Mouse (Mus musculus): ENCODE results near the gene 9130213A22Rik. TPM values are rescaled to one million over a fixed set of nuclear protein-coding genes. Genes with fewer than 3 reads are reported as not detected.
A peak's percentile ranks its signal among the peaks of the same experiment; 100 is the strongest.
"Not testable (repeated sequence)": the region's sequence is repeated elsewhere in the genome, so short reads cannot be mapped to it uniquely, and the experiment has no call there.

Gene 9130213A22Rik
- polyA plus RNA-seq, 1 experiment, result not detected

DNA sequence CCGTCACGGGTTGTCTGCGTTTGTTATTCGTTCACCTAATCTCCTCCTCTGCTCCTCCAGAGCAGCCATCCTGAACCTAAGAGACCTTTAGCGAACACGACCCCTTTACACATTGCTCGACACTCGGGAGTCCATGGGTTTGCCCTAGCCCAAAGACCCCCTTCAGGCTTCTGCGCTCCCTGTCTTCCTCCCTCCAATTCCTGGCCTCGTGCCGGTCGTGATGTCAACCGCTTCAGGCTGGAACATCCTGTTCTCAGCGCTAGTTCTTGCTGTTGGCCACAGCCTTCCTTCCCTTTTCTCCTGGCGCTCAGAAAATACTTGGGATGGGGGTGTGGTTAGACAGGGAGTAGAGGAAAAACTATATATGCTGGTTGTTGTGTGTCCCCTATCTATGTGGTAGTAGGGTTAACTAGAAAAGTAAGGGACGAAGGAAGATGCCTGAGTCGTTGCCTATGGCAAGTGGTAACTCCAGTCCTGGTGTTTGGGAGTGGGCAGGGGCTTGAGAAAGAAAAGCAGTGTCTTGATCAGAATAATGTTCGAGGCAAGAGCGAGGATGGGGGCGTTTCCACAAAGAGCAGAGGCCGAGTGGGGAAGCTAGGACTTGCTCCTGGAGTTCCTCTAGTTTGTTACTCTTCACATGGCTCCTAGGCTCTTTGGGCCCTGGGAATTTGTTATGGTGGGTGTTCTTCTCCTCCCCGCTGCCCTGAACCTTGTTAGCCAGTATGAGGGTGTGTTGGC lies 23.0 kb downstream of the 9130213A22Rik start:
- peak overlapping the region; percentile 65 for H3K4me3 ChIP-seq (replicated peaks)
- no peaks in the 10 kb centered on the region for H3K27me3 ChIP-seq (ENCODE audit: control insufficient read depth)
- H3K36me3 ChIP-seq (ENCODE audit: control insufficient read depth), result peaks cover 39% of the 10 kb centered on the region
- no peaks in the 10 kb centered on the region for H3K9me3 ChIP-seq (ENCODE audit: control insufficient read depth, low read length)
- peaks cover 65% of the 10 kb centered on the region for H3K4me1 ChIP-seq (ENCODE audit: control insufficient read depth)
- TF ChIP-seq GATA1 (IDR thresholded peaks at IDR 0.05; ENCODE audit: low read length), result no peak
- TF ChIP-seq TAL1 (IDR thresholded peaks at IDR 0.05; ENCODE audit: low read length), result no peak

DNA sequence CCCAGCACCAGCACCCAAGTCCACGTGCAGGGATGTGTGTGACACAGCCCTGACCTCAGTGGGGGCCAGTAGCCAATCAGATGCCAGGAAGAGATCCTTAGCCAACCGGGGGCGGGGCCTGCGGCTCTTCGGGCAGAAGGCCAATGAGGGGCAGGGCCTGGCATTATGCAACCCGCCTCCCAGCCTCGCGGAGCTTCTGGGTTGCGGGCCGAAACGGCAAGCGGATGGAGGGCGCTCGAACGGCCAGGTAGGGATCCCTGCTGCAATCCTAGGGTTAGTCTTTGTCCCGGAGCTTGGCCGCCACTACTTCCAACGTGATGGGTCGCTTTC lies 23.7 kb downstream of the 9130213A22Rik start:
- H3K36me3 ChIP-seq (ENCODE audit: control insufficient read depth), result peaks cover 33% of the 10 kb centered on the region
- H3K27me3 ChIP-seq (ENCODE audit: control insufficient read depth), result no peaks in the 10 kb centered on the region
- H3K4me3 ChIP-seq (replicated peaks), result peak overlapping the region; percentile 65
- no peak for TF ChIP-seq TAL1 (IDR thresholded peaks at IDR 0.05; ENCODE audit: low read length)
- no peak for TF ChIP-seq GATA1 (IDR thresholded peaks at IDR 0.05; ENCODE audit: low read length)
- peaks cover 70% of the 10 kb centered on the region for H3K4me1 ChIP-seq (ENCODE audit: control insufficient read depth)
- H3K9me3 ChIP-seq (ENCODE audit: control insufficient read depth, low read length), result no peaks in the 10 kb centered on the region

DNA sequence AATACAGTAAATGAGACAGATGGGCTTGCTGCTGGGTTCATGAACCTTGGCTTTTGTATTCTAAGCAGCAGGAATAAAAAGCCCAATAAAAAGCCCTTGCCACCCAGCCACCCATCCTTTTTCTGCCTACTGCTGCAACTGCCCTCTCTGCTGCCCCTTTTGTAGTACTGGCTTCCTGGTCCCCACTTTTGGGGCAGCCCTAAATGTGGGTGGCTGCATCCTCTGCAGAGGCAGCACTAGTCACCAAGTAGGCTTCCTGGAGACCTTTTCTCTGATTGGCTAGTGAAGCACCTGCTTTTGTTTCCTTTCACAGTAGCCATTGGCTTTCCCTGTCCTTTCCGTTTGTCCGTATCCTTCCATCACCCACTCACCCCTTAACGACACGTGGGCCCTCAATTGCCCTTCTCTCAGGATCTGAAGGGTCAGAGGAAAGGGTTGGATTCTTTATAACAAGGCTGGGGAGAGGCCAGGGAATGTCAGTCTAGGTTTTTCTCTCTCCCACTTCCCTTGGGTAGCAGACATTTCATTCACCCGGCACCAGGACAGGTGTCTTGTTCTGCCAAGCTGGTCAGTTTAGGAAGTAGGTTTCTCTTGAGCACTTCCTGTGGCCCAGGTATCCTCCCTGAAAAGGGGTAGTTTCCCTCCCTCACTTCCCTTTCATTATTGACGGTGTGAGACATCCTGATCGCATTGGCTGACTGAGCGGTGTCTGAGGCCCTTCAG lies 24.2 kb downstream of the 9130213A22Rik start:
- H3K4me1 ChIP-seq (ENCODE audit: control insufficient read depth), result peaks cover 73% of the 10 kb centered on the region
- peaks cover 28% of the 10 kb centered on the region for H3K36me3 ChIP-seq (ENCODE audit: control insufficient read depth)
- H3K27me3 ChIP-seq (ENCODE audit: control insufficient read depth), result no peaks in the 10 kb centered on the region
- H3K4me3 ChIP-seq (replicated peaks), result peak overlapping the region; percentile 65
- H3K9me3 ChIP-seq (ENCODE audit: control insufficient read depth, low read length), result no peaks in the 10 kb centered on the region
- TF ChIP-seq GATA1 (IDR thresholded peaks at IDR 0.05; ENCODE audit: low read length) (no peak), TAL1 (IDR thresholded peaks at IDR 0.05; ENCODE audit: low read length) (no peak)

DNA sequence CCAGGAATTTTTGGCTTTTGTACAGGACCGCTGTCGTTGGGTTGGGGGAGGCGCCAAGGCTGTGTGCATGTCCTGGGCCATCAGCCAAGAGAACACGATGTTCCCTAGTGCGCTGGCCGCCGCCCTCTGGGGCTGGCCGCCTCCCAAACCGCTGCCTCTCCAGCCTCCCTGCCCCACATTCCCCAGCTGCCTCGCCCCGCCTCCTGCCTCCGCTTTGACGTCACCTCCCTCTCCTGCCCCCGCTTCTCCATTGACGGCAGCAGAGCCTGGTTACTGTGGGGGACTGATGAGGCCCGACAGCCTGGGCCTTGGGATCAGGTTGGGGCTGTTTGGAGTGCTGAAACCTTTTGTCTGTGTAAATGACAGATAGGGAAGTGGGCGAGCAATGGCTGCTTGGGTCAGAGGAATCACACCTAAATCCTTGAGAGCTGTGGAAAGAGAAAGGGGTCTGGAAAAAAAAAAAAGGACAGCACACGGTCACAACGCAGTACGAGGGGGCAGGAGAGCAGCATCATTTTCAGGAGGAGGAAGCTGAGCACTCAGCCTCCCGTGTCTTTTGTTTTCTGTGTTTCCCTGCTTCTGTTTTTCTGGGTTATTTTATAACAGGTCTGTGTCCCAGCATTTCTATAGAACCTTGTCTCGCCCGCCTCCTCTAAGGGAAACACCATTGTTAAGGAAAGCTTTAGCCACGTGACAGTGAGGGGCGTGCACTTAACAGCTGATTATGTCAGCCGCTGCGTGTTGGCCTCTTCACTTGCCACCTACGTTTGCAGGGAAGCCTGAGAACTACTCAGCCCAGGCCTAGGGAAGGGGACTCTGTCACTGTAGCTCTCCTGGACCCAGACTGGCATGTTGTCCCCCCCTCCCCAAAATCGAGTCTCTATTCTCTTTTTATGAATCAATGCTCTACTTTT lies 25.1 kb downstream of the 9130213A22Rik start:
- peaks cover 25% of the 10 kb centered on the region for H3K36me3 ChIP-seq (ENCODE audit: control insufficient read depth)
- peak overlapping the region; percentile 65 for H3K4me3 ChIP-seq (replicated peaks)
- TF ChIP-seq TAL1 (IDR thresholded peaks at IDR 0.05; ENCODE audit: low read length) (no peak), GATA1 (IDR thresholded peaks at IDR 0.05; ENCODE audit: low read length) (no peak)
- no peaks in the 10 kb centered on the region for H3K27me3 ChIP-seq (ENCODE audit: control insufficient read depth)
- H3K4me1 ChIP-seq (ENCODE audit: control insufficient read depth), result peaks cover 79% of the 10 kb centered on the region
- H3K9me3 ChIP-seq (ENCODE audit: control insufficient read depth, low read length), result no peaks in the 10 kb centered on the region

DNA sequence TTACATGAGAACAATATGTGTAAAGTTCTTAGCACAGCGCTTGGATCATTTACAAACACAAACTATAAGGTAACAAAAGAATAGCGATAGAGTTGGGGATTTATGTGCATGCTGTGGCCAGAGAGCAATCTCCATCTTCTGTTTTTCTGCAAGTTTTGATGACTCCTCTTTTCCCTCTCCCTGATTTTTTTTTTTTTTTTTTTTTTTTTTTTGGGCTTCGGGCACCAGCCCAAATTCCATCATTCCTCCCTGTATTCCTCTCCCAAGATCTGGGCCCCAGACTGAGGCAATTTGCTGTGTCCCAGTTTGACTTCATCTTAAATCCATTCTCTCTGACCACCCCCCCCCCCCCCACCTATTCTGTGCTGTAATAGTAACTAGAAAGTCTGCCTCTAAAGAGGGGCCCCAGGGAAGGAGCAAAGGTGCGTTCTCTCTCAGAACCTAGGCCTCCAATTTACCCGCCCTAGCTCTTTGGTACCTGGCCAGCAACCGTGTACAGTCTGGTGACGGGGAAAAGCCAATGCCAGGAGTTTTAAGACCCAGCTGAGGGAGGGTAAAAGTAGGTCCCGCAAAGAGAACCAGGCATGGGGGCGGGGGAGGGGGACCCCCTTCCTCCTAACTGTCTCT lies 25.9 kb downstream of the 9130213A22Rik start:
- H3K4me1 ChIP-seq (ENCODE audit: control insufficient read depth), result peaks cover 86% of the 10 kb centered on the region
- H3K27me3 ChIP-seq (ENCODE audit: control insufficient read depth), result no peaks in the 10 kb centered on the region
- H3K4me3 ChIP-seq (replicated peaks), result peak overlapping the region; percentile 65
- H3K36me3 ChIP-seq (ENCODE audit: control insufficient read depth), result peaks cover 25% of the 10 kb centered on the region
- H3K9me3 ChIP-seq (ENCODE audit: control insufficient read depth, low read length), result no peaks in the 10 kb centered on the region
- TF ChIP-seq TAL1 (IDR thresholded peaks at IDR 0.05; ENCODE audit: low read length) (no peak), GATA1 (IDR thresholded peaks at IDR 0.05; ENCODE audit: low read length) (no peak)

DNA sequence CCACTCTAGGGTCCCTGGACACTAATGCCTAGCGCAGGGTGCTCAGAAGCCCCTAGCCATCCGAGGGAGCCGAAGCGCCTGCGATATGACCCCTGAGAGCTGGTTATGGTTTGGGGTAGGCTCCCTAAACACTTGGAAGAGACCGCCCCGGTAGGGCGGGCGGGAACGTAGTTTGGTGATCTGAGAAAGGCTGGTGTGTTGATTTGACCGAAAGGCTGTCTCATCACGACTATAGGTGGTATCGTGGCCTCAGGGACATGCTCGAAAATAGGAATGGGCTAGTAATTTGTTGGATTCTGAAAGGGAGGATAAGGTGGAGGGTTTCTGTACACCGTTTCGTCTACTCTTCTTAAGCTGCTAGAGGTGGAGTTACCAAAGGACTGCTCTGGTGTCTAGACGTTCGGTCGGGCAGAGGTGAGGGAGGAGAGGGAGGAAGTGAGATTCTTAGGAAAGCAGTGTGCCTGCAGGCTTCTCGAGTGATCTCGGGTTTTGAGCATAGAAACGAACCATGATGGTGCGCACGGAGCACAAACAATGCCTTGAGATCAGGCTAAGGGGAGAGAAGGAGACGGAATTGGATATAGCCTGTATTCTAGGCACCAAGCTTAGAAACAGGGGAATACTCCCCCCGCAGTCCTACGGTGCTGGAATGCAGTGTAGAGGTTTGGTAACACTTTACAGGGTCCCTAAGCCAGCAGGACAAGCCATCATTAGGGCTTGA lies 26.7 kb downstream of the 9130213A22Rik start:
- TF ChIP-seq GATA1 (IDR thresholded peaks at IDR 0.05; ENCODE audit: low read length), result no peak
- TF ChIP-seq TAL1 (IDR thresholded peaks at IDR 0.05; ENCODE audit: low read length), result no peak
- peaks cover 25% of the 10 kb centered on the region for H3K36me3 ChIP-seq (ENCODE audit: control insufficient read depth)
- no peaks in the 10 kb centered on the region for H3K9me3 ChIP-seq (ENCODE audit: control insufficient read depth, low read length)
- H3K4me3 ChIP-seq (replicated peaks), result peak overlapping the region; percentile 65
- H3K27me3 ChIP-seq (ENCODE audit: control insufficient read depth), result no peaks in the 10 kb centered on the region
- H3K4me1 ChIP-seq (ENCODE audit: control insufficient read depth), result peaks cover 92% of the 10 kb centered on the region

DNA sequence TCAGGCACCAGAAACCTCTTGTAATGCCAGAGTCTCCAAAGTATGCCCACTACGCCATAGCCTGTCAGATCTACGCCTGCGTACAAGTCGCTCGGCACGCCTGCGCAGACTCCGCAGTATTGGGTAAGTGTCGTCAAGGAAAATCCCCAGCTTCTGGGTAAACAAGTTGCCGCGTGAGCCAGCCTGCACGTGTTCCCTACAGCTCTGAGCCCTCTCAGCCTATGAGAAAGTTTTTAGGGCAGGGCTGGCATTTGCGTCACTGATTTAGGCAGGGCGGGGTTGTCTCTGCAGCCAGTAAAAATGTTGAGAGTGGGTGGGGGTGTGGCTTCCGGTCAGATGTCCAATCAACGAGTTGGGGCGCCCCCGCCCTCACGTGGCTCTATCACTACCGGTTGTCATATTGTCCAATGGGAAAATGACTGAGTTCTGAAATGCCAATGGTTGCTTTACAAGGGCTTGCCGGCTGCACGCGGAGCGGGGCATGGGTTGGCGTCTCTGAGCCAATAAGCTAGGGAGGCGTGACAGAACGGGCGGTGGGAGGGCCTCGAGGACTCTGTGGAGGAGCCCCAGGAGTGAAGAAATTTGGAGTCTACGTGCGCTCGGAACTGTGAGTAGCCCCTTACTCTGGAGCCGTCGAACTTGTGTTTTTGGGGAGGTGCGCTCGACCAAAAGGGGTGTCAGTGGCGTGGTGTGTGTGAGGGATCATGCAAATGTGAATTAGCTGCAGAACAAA lies 27.5 kb downstream of the 9130213A22Rik start, which contains the start of gene Per1:
Gene Per1 (plus strand): TSS at position 521 of the 733 bp plus-strand sequence.
- Histone ChIP-seq H3K4me1 (ENCODE audit: control insufficient read depth) (peaks cover 92% of the 10 kb centered on the region), H3K27me3 (ENCODE audit: control insufficient read depth) (no peaks in the 10 kb centered on the region), H3K36me3 (ENCODE audit: control insufficient read depth) (peaks cover 31% of the 10 kb centered on the region), H3K9me3 (ENCODE audit: control insufficient read depth, low read length) (no peaks in the 10 kb centered on the region), H3K4me3 (replicated peaks) (peak within 1 kb of the TSS; percentile 65)
- no peak for TF ChIP-seq GATA1 (IDR thresholded peaks at IDR 0.05; ENCODE audit: low read length)
- TF ChIP-seq TAL1 (IDR thresholded peaks at IDR 0.05; ENCODE audit: low read length), result no peak

DNA sequence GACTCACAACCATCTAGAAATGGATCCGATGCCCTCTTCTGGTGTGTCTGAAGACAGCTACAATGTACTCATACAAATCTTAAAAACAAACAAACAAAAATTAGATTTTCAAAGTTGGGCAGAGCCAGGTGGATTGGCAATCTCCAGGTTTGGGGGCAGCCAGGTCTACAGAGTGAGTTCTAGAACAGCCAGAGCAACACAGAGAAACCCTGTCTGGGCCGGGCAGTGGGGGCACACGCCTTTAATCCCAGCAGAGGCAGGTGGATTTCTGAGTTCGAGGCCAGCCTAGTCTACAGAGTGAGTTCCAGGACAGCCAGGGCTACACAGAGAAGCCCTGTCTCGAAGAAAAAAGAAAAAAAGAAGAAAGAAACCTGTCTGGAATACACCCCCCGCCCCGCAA lies 28.5 kb downstream of the 9130213A22Rik start:
- H3K9me3 ChIP-seq (ENCODE audit: control insufficient read depth, low read length); H3K27me3 ChIP-seq (ENCODE audit: control insufficient read depth); H3K4me3 ChIP-seq (replicated peaks): not testable (repeated sequence)
- H3K4me1 ChIP-seq (ENCODE audit: control insufficient read depth), result peaks cover 92% of the 10 kb centered on the region
- peaks cover 37% of the 10 kb centered on the region for H3K36me3 ChIP-seq (ENCODE audit: control insufficient read depth)
